Mouse (Mus musculus): ENCODE measurements at regions not wholly inside any gene's neighbourhood (a gene's known extent, or its start where the extent isn't known, plus 50 kb on each side); places are given as distances from the start of the nearest gene placed in this dataset.

DNA sequence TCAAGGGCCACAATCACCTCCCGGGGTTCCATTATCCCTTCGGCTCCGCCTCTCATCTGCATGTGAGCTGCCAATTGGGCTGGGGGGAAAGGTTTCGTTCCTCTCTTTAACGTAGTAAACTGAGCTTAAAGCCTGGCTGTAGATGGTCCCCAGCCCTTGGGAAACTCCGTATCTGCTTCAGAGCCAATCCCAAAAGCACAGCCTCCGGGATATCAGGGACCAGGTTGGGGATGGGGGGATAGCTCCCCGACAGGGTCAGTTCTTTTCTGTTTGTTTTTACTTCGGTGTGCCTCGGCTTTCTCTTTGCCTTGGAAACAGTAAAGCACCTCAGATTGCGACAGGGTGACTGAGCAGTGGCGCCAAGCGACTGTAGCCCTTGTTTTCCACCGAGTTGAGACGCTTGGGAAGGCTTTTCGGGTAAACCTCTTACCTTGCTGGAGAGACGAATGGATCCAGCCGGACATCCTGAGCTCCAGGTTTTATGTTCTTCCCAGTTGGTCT, 64.5 kb downstream of the Tfap2c start:
- no peak for DNase-seq

DNA sequence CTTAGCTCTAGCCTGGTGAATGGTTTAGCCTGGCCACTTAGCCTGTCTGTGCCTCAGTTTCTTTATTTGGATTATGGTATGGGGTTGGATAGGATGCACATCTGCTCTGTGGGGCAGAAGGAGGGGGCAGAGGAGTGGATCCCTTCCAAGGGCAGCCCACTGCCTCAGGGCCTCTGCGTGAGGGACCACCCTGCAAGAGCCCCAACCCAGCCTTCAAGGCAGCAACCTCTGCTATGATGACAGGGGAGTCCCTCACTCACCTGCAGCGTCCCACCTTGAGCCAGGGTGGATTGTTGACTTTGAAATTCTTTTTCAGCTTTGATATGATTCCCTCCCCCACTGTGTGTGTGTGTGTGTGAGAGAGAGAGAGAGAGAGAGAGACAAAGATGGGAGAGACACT, 65.8 kb downstream of the Tfap2c start:
- peak; percentile 64 for DNase-seq

DNA sequence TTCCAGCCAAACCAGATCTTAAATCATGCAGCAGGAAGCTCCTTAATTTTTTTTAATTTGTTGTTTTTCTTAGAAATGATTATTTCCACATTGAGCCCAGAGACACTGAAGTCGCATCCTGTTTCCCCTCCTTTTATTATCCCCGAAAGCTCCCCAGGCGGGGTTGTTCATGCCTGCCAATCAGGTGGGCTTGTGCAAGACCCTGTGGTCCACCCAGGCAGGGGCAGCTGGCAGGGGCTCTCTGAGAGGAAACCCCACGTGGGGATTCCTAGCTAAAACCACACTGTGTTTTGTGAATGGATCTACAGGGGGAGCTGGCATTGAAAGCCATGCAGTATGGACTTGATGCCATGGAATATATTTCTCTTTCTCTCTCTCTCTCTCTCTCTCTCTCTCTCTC, 66.2 kb downstream of the Tfap2c start:
- peak; percentile 54 for DNase-seq

DNA sequence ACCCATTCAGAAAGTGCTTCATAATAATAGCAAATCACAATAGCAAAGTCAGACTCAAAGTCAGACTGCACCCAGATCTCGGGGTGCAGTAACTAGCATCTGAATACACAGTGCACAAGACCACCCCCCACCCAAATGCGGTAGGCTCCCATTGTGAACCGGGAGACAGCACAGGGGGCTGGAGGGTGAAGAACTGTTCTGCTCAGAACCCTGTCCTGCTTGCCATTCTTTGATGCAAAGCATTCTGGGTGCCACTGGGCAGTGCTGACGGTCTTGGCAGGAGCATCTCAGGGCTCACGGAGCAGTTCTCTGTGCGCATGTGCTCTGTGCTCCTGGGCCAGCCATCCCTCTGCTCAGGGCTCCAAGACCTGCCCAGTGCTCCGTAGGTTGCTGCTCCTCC, 69.8 kb downstream of the Tfap2c start:
- DNase-seq, result no peak

DNA sequence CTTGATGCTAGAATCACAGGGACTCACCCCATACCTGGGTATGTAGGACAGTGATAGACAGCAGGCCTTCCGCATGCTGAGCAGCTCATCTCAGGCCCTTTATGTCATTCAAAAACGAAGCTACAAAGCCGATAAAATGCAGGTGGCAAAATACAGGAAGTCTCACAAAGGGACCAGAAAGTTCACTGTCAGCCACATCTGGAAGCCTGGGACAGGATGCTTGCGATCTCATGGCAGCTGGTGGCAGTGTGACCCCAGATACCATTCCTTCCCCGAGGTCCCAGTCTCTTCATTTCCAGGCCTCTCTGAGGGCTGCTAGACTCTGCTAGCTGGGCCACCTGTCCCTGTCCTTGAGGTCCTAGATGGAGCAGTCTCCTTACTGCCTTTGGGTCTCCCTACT, 70.6 kb downstream of the Tfap2c start:
- no peak for DNase-seq

DNA sequence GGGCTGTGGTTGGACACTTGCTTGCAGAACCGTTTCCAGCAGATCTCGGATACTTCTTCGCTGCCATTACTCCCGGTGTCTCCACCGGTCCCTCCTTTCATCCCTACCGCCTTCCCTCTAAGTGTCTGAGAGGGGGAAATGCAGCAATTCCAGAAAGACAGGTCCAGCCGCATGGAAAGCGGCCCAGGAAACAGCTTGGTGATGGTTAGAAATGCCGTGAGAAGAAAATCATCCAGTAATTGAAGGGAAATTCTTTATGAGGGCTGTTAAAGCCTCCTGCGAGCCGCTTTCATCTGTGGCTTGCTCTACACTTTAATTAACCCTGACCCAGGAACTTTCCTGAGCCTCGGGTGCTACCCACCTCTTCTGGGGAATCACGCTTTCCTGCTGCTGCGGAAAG, 74.3 kb downstream of the Tfap2c start:
- no peak for DNase-seq

DNA sequence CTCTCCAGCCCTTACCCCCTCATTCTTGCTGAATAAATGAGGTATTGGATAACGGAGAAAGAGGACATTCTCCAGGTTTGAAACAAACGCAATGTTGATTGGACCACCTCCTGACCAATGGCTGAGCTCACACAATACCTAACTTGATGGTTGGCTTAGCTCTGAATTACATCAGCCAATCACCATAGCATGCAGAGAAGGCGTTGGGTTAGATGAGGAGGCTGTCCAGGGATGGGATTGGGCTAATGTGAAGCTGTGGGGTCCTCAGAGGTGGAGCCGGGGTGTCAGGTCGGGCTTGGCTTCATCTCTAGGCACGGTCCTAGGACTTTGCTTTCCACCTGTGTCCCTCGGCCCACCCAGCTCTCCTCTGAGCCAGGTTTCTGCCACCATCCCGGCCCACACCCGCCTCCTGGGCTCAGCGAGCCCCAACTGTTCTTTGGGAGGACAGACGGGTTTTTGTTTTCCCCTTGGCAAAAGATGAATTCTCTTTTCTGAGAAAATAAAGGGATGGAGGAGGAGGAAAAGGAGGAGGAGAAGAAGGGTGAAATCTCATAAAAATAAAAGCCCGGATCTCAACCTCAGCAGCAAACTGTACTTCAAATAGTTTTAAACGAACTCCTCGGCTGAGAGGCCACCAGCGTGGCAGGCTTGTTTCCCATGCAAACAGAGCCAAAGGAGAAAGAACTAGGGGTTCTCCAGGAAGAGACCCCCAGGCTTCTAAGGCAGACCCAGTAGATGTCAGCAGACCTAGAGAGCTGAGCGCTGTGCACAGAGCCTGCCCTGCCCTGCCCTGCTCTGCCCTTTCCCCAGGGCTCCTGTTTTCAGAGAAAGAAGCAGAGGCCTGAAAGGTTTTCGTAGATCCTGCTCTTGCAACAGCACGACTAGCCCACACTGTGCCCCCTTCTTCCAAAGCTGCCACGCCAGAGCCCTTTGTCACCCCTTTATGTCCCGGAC, 78.2 kb downstream of the Tfap2c start:
- no peak for DNase-seq

DNA sequence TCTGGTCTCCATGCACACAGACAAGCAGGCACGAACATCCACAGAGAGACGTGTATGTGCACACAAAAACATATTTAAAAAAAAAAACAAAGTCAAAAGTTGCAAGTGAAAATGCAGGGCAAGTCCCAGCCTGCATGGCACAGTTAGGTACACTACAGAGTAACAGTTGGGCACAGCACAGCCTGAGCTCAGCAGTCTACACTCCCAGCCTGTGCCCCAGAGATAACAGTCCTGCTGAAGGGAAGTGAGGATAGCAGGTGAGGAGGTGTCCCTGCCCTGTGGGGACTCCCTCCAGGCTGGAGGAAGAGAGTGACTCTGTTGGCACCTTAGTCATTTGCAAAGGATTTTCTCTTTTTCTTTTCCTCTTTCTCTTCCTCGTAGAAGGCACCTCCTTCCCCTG, 80.9 kb downstream of the Tfap2c start:
- DNase-seq, result no peak

DNA sequence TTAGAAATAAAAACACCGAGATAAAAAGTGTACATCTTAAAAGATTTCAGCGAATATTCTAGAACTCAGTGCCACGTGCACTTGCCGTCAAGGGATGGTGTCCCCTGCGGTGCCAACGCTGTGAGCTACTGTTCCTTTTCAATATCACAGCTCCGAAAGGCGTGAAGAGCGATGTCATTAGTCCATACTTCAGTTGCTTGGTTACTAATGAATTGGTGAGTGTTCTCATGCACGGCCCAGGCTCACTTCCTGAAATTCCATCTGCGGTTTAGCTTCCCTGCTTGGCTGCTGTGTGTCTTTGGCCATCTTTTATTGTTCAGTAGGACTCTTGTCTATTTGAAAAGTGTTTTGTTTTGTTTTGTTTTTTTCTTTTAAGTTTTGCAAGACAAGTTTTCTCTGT, 93.2 kb downstream of the Tfap2c start:
- no peak for DNase-seq

DNA sequence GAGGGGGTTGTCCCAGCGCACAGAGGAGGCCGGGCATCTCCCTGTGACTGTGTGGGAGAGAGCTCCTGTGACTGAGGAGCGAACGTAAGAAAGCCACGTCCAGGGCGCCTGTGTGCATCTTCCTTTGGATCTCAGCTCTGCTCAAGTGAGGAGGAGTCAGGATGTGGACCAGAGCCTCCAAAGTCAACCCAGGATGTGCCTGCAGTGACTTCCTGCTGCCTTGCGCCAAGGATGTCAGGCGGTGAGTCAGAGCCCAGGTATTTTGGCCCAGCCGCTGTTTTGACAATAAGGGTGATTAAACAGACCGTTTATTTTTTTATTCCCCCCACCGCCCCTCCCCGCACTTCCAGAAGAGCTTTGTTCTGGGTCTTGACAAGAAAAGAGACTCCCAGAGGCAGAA, 94.5 kb downstream of the Tfap2c start:
- DNase-seq, result peak; percentile 97

DNA sequence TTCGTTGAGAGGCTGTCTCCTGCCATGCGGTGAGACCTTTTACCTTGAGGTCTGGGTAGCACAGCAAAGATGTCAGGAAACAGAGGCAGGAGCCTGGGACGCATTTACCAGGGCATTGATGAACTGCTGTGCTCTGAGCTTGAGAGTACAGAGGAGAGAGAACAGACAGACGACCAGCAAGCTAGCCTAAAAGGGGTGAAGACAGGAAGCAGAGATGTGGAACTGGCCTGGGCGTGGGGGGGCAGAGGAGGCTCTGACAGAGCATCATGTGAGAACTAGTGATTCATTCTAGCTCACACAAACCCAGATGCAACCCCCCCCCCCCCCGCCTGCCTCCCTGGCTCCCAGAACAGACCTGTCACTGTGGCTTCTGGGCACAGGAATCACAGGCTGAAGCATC, 95.1 kb downstream of the Tfap2c start:
- DNase-seq, result no peak

DNA sequence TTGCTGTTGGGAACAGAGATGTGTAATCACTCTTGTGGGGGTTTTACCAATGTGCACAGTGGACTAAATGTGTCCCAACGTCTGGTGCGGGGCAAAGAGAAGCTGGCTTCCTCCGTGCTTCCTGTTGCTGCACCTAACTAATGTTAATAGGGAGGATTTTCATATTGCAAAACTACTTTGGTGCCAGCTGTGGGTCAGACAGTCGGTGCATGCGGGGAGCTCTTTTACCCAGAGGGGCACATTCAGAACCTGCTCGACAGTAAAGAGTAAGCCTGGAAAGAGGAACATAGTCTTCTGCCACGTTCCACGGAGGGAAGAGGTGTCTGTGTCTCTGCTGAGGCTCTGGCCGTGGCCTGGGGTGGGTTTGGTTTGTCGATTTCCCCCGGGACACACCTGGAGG, 98.7 kb downstream of the Tfap2c start:
- DNase-seq, result no peak

DNA sequence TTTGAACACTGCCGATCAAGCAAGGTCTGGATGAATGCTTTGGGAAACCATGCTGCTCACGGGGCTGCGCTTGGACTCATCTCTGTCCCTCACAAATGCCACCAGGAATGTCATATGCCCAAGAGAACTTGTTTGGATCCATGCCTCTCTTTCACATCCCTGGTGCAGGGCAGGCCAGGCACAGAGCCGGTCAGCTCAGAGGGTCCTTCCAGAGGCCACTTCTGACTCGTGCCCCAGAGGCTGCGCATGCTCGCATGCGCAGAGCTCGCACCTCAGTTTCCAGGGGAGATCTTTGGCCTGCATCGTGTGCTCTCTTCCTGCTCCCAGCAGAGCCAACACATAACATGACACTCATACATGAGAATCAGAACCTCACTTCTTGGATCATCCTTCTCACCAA, 111.1 kb downstream of the Tfap2c start:
- DNase-seq, result no peak

DNA sequence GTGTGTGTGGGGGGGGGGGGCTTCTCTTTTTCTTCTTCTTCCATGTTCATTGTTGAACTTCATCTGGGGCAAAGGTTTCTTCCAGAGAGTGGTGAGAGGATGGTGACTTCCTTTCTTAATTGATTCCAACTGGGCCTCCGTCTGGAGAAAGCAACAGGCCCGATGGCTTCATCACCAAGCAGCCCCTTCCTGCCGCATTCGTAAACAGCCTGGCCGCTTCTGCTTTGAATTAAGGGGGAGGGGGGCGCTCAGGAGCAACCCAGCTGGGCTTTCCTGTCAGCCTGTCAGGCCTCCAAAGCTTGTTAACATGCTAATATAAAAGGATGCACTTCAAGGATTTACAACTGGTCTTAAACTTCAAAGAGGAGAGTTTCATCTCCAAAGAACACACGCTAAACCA, 111.5 kb downstream of the Tfap2c start:
- no peak for DNase-seq

DNA sequence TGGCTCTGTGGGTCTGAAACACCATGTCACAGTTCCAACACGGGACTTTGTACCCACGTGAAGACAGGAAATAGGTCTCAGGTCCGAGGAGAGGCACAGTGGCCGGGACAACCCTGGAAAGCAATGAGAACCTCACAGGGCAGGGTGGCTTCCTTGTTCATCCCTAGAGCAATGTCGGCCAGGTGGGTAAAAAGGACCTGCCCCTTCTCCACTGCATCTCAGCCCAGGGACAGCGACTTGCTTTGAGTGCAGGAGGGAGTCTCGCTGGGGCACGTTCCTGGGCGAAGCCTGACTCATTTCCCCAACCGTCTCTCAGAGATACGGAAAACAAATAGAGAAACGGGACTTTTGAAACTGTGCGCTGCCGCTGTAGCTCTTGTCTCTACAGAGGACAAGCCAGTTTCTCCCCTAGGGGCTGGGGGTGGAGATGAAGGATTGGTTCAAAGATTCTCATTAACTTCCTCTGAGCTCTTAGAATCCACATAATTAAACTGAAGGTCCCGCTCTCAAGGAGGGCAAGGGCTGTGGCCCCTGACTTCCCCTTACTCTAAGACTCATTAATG, 112.1 kb downstream of the Tfap2c start:
- no peak for DNase-seq

DNA sequence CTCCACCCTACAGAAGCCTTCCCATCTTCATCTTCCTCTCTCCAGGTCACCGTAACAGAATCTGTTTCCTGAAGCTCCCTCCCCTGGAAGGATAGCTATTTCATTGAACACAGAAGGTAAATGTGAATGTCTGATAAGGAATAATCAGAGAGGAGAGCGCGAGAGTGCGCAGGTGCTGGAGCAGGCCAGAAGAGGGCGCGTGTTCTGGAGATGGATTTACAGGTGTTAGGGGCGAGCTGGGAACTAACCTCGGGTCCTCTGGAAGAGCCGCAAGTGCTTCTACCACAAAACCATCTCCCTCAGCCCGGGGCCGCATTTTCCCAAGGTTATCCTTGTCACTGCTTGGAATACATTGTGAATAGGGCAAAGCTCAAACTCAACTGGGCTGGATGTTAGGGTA, 112.8 kb downstream of the Tfap2c start:
- DNase-seq, result no peak

DNA sequence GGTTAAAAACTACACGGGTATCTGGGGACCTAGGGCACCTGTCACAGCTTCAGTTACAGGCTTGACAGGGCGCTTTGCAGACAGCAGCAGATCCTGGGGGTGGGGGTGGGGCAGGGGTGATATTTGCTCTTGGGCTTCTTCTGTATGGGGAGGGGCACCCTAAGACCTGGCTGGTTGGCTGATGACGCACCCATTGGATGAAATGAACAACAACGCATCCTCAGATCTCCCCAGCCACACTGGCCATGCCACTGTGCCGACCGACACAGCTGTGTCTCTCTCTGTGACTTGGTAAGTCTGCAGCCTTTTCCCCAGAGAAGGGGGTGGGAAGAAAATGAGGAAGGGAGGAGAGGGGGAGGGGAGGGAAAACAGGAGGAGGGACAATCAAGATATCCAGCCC, 114.3 kb downstream of the Tfap2c start:
- no peak for DNase-seq

DNA sequence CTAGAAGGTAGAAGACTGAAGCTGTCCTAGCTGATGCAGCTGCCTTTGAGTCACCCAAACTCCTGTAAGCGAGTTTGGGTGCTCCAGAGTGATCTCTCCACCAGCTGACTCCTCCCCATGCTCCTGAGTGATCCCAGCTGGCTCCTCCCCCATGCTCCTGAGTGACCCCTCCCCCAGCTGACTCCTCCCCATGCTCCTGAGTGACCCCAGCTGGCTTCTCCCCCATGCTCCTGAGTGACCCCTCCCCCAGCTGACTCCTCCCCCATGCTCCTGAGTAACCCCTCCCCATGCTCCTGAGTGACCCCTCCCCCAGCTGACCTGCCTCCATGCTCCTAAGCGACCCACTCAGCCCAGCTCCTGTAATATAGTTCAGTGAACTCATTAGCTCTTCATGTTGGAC, 123.7 kb downstream of the Tfap2c start:
- peak; percentile 52 for DNase-seq

DNA sequence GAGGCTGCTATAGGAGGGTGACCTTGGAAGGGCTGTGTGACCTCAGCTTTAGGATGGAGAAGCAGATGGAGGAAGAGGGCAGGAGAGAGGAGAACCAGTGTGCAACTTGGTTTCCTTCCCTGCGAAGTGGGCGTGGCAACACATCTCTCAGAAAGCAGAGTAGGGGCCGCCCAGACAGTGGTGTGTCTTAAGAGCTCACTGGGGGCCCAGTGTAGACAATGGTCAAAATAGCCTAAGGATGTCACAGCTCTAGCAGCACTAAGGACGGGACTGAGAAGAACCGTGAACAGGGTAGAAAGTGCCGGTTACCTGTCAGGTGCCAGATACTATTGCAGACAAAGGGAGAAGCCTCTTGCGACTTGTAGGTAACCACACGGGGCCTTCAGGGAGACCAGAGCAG, 125.2 kb downstream of the Tfap2c start:
- DNase-seq, result peak; percentile 57

DNA sequence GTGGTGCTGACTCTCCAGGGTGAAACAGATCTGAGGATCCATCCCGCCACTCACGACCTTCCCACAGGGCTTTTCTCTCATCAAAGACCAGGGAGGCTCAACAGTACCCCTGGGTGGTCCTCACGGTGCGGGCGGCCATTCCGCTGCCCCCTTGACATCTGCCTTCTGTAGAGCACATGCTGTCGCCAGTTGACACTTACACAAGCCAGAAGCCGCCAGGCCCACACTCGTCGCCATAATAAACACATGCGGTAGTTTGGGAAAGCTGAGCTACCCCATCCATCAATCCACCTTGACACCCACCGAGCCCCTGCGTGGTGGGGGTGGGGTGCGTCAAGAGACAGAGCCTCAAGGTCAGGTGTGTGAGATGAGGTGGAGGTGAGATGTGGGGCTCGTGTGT, 125.7 kb downstream of the Tfap2c start:
- peak; percentile 55 for DNase-seq

DNA sequence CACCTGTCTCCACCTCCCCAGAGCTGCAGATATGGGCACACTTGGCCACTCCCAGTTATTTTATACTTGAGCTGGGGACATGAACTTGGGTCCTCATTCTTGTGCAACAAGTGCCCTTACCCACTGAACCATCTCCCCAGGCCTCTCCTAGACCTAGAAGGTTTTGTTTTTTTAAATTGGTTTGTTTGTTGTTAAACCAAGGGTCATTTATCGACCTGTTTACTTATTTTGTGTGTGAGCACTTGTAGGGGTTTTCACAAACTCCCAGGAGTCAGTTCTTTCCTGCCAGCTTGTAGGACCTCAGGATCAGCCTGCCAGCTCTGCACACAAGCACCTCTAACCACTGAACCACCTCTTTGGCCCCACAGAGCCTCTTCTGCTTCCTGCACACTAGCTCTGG, 140.8 kb downstream of the Tfap2c start:
- no peak for DNase-seq

DNA sequence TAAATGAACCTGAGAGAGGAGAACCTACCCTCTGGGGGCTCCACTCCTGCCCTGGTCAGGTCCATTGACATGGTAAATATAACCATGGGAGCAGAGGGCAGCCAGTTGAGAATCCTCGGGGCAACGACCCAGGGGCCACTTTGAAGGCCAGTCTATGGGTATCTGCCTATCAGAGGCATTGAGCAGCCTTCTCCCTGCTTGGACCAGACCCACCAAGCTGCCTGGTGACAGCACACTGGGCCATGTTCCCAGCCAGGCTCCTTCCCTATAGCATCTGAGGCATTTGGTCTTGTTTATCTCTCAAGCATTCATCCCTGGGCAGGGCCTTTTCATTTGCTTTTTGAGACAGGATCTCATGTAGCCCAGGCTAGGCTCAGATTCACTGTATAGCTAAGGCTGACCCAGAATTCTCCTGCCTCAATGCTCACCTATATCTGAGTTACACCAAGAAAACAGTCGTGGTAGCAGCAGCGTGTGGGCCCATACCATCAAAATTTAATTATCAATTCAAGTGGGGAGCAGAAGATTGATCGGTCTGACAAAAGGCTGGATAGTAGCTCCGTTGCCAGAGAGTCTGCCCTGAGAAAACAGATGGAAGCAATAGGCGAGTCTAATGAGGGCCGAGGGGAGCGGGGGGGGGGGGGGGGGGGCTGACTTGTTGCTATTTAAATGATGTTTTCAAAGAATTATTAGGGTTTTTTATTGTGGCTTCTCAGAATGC, 141.7 kb downstream of the Tfap2c start:
- no peak for DNase-seq

DNA sequence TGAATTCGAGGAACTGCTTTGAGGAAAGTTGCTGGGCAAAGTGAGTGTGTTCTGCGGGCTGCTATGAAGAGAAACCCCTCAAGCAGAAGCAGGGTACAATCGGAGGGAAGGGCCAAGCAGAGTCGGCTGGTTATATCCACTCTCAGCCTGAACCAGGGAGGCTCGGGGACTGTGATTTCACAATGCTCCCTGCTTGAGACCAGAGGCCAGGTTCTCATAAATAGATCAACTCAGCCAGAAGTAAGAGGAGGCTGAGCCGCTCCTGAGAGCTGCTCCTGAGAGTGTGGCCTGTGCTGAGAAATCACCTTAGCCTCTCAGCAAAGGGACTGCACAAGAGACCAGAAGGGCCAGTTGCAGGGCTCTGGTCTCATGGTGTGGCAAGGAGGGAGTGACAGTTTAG, 149.6 kb downstream of the Tfap2c start:
- no peak for DNase-seq

DNA sequence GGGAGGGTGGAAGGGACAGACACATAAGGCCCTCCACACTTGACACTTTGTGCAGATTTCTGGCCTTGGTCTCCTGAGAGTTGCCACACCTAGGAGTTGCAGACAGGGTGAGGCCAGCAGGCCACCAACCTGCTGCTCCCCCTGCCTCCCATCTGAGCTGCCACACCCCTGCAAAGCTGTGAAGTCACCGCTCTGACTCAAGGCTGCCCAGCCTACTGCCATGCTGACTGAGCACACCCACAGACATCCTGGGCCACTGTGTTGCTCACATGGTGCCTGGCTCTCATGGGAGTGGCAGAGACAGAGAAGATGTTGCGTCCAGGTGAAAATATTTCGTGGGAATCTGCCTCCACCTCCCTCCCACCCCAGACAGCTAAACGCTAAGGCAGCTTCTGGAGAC, 150.3 kb downstream of the Tfap2c start:
- DNase-seq, result no peak
